Mouse (Mus musculus) thymus, adult 2 months (tissue): ENCODE results near the gene Zfp777.

Experiments used
- CTCF ChIP-seq: fragments of 200-500 bp; IDR thresholded peaks from 2 replicates; pipeline ENCODE4 v1.5.1; 2012; ENCODE audit warnings: mild to moderate bottlenecking, control low read depth, low read length, moderate library complexity, borderline replicate concordance; ENCODE audit not compliant: control insufficient read depth, poor library complexity, insufficient read depth; ENCODE audit errors: extremely low read depth
- POLR2A ChIP-seq: fragments of 200-500 bp; IDR thresholded peaks from 2 replicates; pipeline ENCODE4 v1.6.1; 2012; ENCODE audit warnings: mild to moderate bottlenecking, low read length, control low read depth, moderate library complexity; ENCODE audit not compliant: control insufficient read depth, poor library complexity, insufficient read depth; ENCODE audit errors: extremely low read depth

DNA sequence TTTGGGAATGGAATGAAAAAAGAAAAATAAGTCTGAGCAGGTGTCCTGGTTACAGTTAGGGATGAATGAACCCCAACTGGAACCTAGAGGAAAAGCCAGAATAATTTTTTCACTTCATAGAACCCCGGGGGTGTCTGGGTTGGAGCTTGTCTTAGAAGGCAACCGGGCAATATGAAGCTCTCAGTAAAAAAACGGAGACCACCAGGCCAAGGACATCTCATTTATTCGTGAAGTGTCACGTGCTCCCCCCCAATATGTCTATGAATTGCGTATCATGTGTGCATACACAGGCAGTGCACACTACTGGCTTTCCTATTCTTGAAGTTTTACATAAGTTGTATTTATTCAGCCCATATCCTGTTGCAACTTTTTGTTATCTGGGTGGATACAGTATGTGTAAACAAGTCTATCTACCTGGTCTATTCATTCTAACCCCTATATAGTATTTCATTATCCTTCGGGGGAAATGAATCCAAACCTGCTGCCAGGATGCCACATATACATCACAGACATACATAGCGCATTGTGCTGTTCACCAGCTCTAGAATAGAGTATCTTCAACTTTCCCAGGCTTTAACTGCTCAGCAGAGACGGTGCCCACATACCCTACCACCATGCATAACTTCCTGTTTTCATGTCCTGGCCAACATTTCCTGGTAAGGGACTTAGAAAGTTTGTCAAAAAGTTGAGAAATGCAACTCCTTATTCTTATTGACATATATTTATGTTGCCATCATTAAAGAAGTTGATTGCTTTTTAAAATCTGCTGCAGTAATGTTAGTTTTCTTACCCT lies 758 bp upstream of the Zfp777 start:
- TF ChIP-seq CTCF, result no peak
- TF ChIP-seq POLR2A, result no peak
